ENCODE assay signal across 18 mouse cellular contexts in genomic region chr15:31338656-31339291, GRCm38 (mm10). TPM values are rescaled to one million over a fixed set of nuclear protein-coding genes. Genes with fewer than 3 reads are reported as not detected.
A peak's percentile ranks its signal among the peaks of the same experiment; 100 is the strongest.
DNase-seq lines count a peak whose midpoint lies in the region; ATAC-seq and TF ChIP-seq lines count a peak whose summit lies in the region.
"Had no signal": no experiment of that assay in that cellular context is flagged by ENCODE, and none has a peak within 500 bp of the region (broad histone marks: within the 10 kb centered on the region; RNA-seq: fewer than 3 reads in every experiment).

No protein-coding gene starts in this region.

- no peaks in the 10 kb centered on the region for H3K27me3 ChIP-seq in kidney, postnatal 0 days (ENCODE audit: insufficient read depth, low read length)
- no peaks in the 10 kb centered on the region for H3K27me3 ChIP-seq in kidney, embryonic 16.5 days (ENCODE audit: insufficient read depth, low read length)
- no peaks in the 10 kb centered on the region for H3K27me3 ChIP-seq in C2C12 (ENCODE audit: control insufficient read depth, insufficient read depth, insufficient read length)
- no peaks in the 10 kb centered on the region for H3K27me3 ChIP-seq in stomach, postnatal 0 days (ENCODE audit: control insufficient read depth, insufficient read depth, low read length)
- no peaks in the 10 kb centered on the region; the same call in 1 of the 2 replicates for H3K27me3 ChIP-seq in hindbrain, embryonic 11.5 days (ENCODE audit: control insufficient read depth, insufficient read depth, low read length)
- H3K27me3 ChIP-seq in cerebellum, adult 2 months (ENCODE audit: control insufficient read depth, insufficient read depth, low read length) = no peaks in the 10 kb centered on the region
- H3K27me3 ChIP-seq: forebrain, embryonic 13.5 days; heart, embryonic 12.5 days; hindbrain, embryonic 15.5 days; lung, embryonic 15.5 days had no signal

- no peak for TF ChIP-seq CTCF in kidney, postnatal 0 days (IDR thresholded peaks at IDR 0.05; ENCODE audit: low read depth)
- no peak for TF ChIP-seq CTCF in C2C12 (IDR thresholded peaks at IDR 0.05; ENCODE audit: control insufficient read depth, insufficient read depth, insufficient read length)
- no peak for TF ChIP-seq CTCF in bone marrow, adult 2 months (IDR thresholded peaks at IDR 0.05; ENCODE audit: control insufficient read depth, insufficient read depth, low read length)
- TF ChIP-seq CTCF in stomach, postnatal 0 days (IDR thresholded peaks at IDR 0.05; ENCODE audit: low read depth) = no peak
- no peak for TF ChIP-seq CTCF in cerebellum, adult 2 months (IDR thresholded peaks at IDR 0.05; ENCODE audit: borderline replicate concordance, insufficient read depth, low read depth, low read length)

- DNase-seq in kidney, postnatal 0 days (ENCODE audit: low spot score) = no peak
- DNase-seq in stomach, postnatal 0 days (ENCODE audit: low spot score) = no peak
- no peak for DNase-seq in hindbrain, embryonic 11.5 days (ENCODE audit: low spot score)
- no peak for DNase-seq in cerebellum, adult 2 months
- DNase-seq: adrenal gland, postnatal 25 days; cerebellum, adult 9-11 months; gastrocnemius, postnatal 36 days; kidney, adult 18-20 months; thymus, adult 2 months had no signal

- no peak overlapping the region for H3K4me2 ChIP-seq in kidney, postnatal 0 days (ENCODE audit: low read length)
- no peak overlapping the region for H3K4me2 ChIP-seq in kidney, embryonic 16.5 days (replicated peaks; ENCODE audit: low read depth, low read length)
- no peak overlapping the region for H3K4me2 ChIP-seq in stomach, postnatal 0 days (replicated peaks; ENCODE audit: low read depth)
- H3K4me2 ChIP-seq in hindbrain, embryonic 11.5 days (replicated peaks; ENCODE audit: low read depth, low read length) = no peak overlapping the region
- H3K4me2 ChIP-seq: forebrain, embryonic 13.5 days; heart, embryonic 12.5 days; hindbrain, embryonic 15.5 days; lung, embryonic 15.5 days had no signal

- TF ChIP-seq EP300 in stomach, postnatal 0 days (optimal IDR thresholded peaks at IDR 0.05) = no peak

- H3K9me3 ChIP-seq in kidney, postnatal 0 days (replicated peaks; ENCODE audit: low read length) = no peaks in the 10 kb centered on the region
- H3K9me3 ChIP-seq in kidney, embryonic 16.5 days (ENCODE audit: low read length) = no peaks in the 10 kb centered on the region
- no peaks in the 10 kb centered on the region for H3K9me3 ChIP-seq in stomach, postnatal 0 days (ENCODE audit: control insufficient read depth, low read length)
- no peaks in the 10 kb centered on the region for H3K9me3 ChIP-seq in hindbrain, embryonic 11.5 days (ENCODE audit: control insufficient read depth, low read length)
- H3K9me3 ChIP-seq: forebrain, embryonic 13.5 days; heart, embryonic 12.5 days; hindbrain, embryonic 15.5 days; lung, embryonic 15.5 days; midbrain, embryonic 10.5 days had no signal

- H3K9ac ChIP-seq in kidney, postnatal 0 days (ENCODE audit: low read depth, low read length) = no peak overlapping the region
- no peak overlapping the region for H3K9ac ChIP-seq in kidney, embryonic 16.5 days (replicated peaks; ENCODE audit: low read length)
- H3K9ac ChIP-seq in stomach, postnatal 0 days (ENCODE audit: low read length) = no peak overlapping the region
- H3K9ac ChIP-seq in hindbrain, embryonic 11.5 days (ENCODE audit: low read depth, low read length) = no peak overlapping the region
- H3K9ac ChIP-seq: forebrain, embryonic 13.5 days; heart, embryonic 12.5 days; hindbrain, embryonic 15.5 days; lung, embryonic 15.5 days had no signal

- H3K4me3 ChIP-seq in kidney, postnatal 0 days (replicated peaks; ENCODE audit: low read depth, low read length) = no peak overlapping the region
- no peak overlapping the region for H3K4me3 ChIP-seq in kidney, embryonic 16.5 days (ENCODE audit: low read length)
- H3K4me3 ChIP-seq in C2C12 (ENCODE audit: insufficient read depth, poor library complexity, severe bottlenecking) = no peak overlapping the region
- no peak overlapping the region for H3K4me3 ChIP-seq in bone marrow, adult 2 months (replicated peaks; ENCODE audit: control insufficient read depth, low read depth, low read length)
- H3K4me3 ChIP-seq in stomach, postnatal 0 days (ENCODE audit: low read depth, low read length) = no peak overlapping the region
- H3K4me3 ChIP-seq in hindbrain, embryonic 11.5 days (ENCODE audit: low read depth, low read length) = no peak overlapping the region
- no peak overlapping the region for H3K4me3 ChIP-seq in cerebellum, adult 2 months (replicated peaks; ENCODE audit: insufficient read depth, low read depth, low read length)
- H3K4me3 ChIP-seq: forebrain, embryonic 13.5 days; heart, embryonic 12.5 days; hindbrain, embryonic 15.5 days; lung, embryonic 15.5 days; midbrain, embryonic 10.5 days had no signal

- peaks cover 80% of the 10 kb centered on the region for H3K79me2 ChIP-seq in C2C12 (ENCODE audit: control insufficient read depth, insufficient read depth)

- WGBS in kidney, postnatal 0 days = 72% methylated on average over 10 of the region's 10 CpGs
- 75% methylated on average over 10 of the region's 10 CpGs for WGBS in kidney, embryonic 16.5 days
- WGBS in bone marrow, adult 2 months = 45% methylated on average over 10 of the region's 10 CpGs
- WGBS in stomach, postnatal 0 days = 67% methylated on average over 10 of the region's 10 CpGs
- 84% methylated on average over 10 of the region's 10 CpGs for WGBS in hindbrain, embryonic 11.5 days
- 83% methylated on average over 10 of the region's 10 CpGs for WGBS in cerebellum, adult 2 months

- ATAC-seq in kidney, postnatal 0 days (replicated peaks; ENCODE audit: low FRiP score, low read depth) = peak; percentile 56
- no peak for ATAC-seq in kidney, embryonic 16.5 days (ENCODE audit: low FRiP score, low TSS enrichment)
- ATAC-seq in megakaryocyte progenitor cell, adult 5-6 weeks (replicated peaks; ENCODE audit: poor library complexity) = peak; percentile 68
- no peak for ATAC-seq in stomach, postnatal 0 days (ENCODE audit: low FRiP score, low TSS enrichment)
- no peak for ATAC-seq in hindbrain, embryonic 11.5 days (ENCODE audit: low FRiP score)
- ATAC-seq: forebrain, embryonic 13.5 days had no signal

- no peaks in the 10 kb centered on the region for H3K36me3 ChIP-seq in kidney, postnatal 0 days (ENCODE audit: insufficient read depth, low read length)
- H3K36me3 ChIP-seq in kidney, embryonic 16.5 days (ENCODE audit: insufficient read depth, low read length) = no peaks in the 10 kb centered on the region
- no peaks in the 10 kb centered on the region for H3K36me3 ChIP-seq in C2C12 (ENCODE audit: control insufficient read depth, insufficient read depth)
- no peaks in the 10 kb centered on the region for H3K36me3 ChIP-seq in stomach, postnatal 0 days (ENCODE audit: control insufficient read depth, insufficient read depth, low read length)
- no peaks in the 10 kb centered on the region for H3K36me3 ChIP-seq in hindbrain, embryonic 11.5 days (ENCODE audit: control insufficient read depth, insufficient read depth, low read length)
- H3K36me3 ChIP-seq: heart, embryonic 12.5 days; hindbrain, embryonic 15.5 days; lung, embryonic 15.5 days; midbrain, embryonic 10.5 days had no signal

- H3K4me1 ChIP-seq in kidney, postnatal 0 days (replicated peaks; ENCODE audit: insufficient read depth, low read length) = 0 out of 2 replicates have a peak, but pooled peaks cover 7% of the 10 kb centered on the region
- H3K4me1 ChIP-seq in kidney, embryonic 16.5 days (ENCODE audit: insufficient read depth, low read length) = peaks cover 11% of the 10 kb centered on the region
- H3K4me1 ChIP-seq in bone marrow, adult 2 months (ENCODE audit: control insufficient read depth, insufficient read depth, low read length) = peaks cover 16% of the 10 kb centered on the region
- H3K4me1 ChIP-seq in stomach, postnatal 0 days (replicated peaks; ENCODE audit: control insufficient read depth, insufficient read depth) = no peaks in the 10 kb centered on the region
- no peaks in the 10 kb centered on the region for H3K4me1 ChIP-seq in hindbrain, embryonic 11.5 days (replicated peaks; ENCODE audit: control insufficient read depth, insufficient read depth, low read length)
- peaks cover 2% of the 10 kb centered on the region; the same call in 1 of the 2 replicates for H3K4me1 ChIP-seq in cerebellum, adult 2 months (ENCODE audit: control insufficient read depth, insufficient read depth, low read length)

- H3K27ac ChIP-seq in kidney, postnatal 0 days = no peak overlapping the region
- H3K27ac ChIP-seq in kidney, embryonic 16.5 days (ENCODE audit: low read length) = no peak overlapping the region
- H3K27ac ChIP-seq in bone marrow, adult 2 months (ENCODE audit: control insufficient read depth, insufficient read depth, low read depth, low read length, poor library complexity) = peak overlapping the region; percentile 69
- no peak overlapping the region for H3K27ac ChIP-seq in stomach, postnatal 0 days (replicated peaks)
- H3K27ac ChIP-seq in hindbrain, embryonic 11.5 days (ENCODE audit: low read depth, low read length) = no peak overlapping the region
- H3K27ac ChIP-seq in cerebellum, adult 2 months (ENCODE audit: insufficient read depth, low read length) = no peak overlapping the region
- H3K27ac ChIP-seq: forebrain, embryonic 13.5 days; hindbrain, embryonic 15.5 days; lung, embryonic 15.5 days; midbrain, embryonic 10.5 days had no signal

- no peak overlapping the region for H3ac ChIP-seq in C2C12 (ENCODE audit: control insufficient read depth, insufficient read length, low read depth)

- H3K79me3 ChIP-seq in C2C12 (ENCODE audit: low read depth) = peaks cover 25% of the 10 kb centered on the region

- TF ChIP-seq POLR2A in bone marrow, adult 2 months (IDR thresholded peaks at IDR 0.05; ENCODE audit: borderline replicate concordance, control insufficient read depth, low read depth, low read length) = no peak
- no peak for TF ChIP-seq POLR2A in cerebellum, adult 2 months (IDR thresholded peaks at IDR 0.05; ENCODE audit: borderline replicate concordance, insufficient read depth, low read length)

TF ChIP-seq in C2C12, 6 proteins besides CTCF, POLR2A, EP300 and RAD21 (continues in another document):
- TF ChIP-seq MYOD1 (IDR thresholded peaks at IDR 0.05; ENCODE audit: control insufficient read depth, insufficient read length, low read depth) (no peak), MAX (IDR thresholded peaks at IDR 0.05) (no peak), USF1 (IDR thresholded peaks at IDR 0.05; ENCODE audit: low read depth) (peak; percentile 46)

RNA-seq across cellular contexts. Expression of gene Ankrd33b, which starts 28.8 kb away (rescaled TPM):
- polyA plus RNA-seq in kidney, postnatal 0 days (2015; fragmentation: Nextera tagmentation; extraction: Ambion mirVana) = 10.5 and 12.0 TPM in 2 replicates
- 8.5 and 8.6 TPM in 2 replicates for polyA plus RNA-seq in kidney, embryonic 16.5 days (2015; fragmentation: Nextera tagmentation; extraction: Ambion mirVana)
- 6.1 TPM for polyA plus RNA-seq in C2C12 (2012; fragmentation: generic; extraction: Trizol)
- 1.2 and 3.9 TPM in 2 replicates for polyA plus RNA-seq in bone marrow, adult 2 months (2011; ENCODE audit: insufficient read depth, insufficient read length, low replicate concordance, missing spikeins)
- 0.20 and 0.79 TPM in 2 replicates for total RNA-seq in megakaryocyte progenitor cell, adult 5-6 weeks (2015)
- 0.29 and 0.61 TPM in 2 replicates for total RNA-seq in megakaryocyte progenitor cell, adult 5-6 weeks (2017)
- 0.27 and 0.41 TPM in 2 replicates for polyA plus RNA-seq in stomach, postnatal 0 days (2015; fragmentation: Nextera tagmentation; extraction: Ambion mirVana)
- 0.22 and 0.31 TPM in 2 replicates for polyA plus RNA-seq in hindbrain, embryonic 11.5 days (2014; fragmentation: Nextera tagmentation; extraction: Ambion mirVana)
- polyA plus RNA-seq in cerebellum, adult 2 months (2012; rRNA removed) = 3.5 and 4.0 TPM in 2 replicates

Comparison
In these comparisons a context has a peak if more than half of its experiments do, and no peak if none do; other contexts are left out.
1. ATAC-seq: peak in kidney, postnatal 0 days (single experiment) and megakaryocyte progenitor cell, adult 5-6 weeks (single experiment); none in kidney, embryonic 16.5 days (single experiment), stomach, postnatal 0 days (single experiment) and hindbrain, embryonic 11.5 days (single experiment).